In the genomic region with DNA sequence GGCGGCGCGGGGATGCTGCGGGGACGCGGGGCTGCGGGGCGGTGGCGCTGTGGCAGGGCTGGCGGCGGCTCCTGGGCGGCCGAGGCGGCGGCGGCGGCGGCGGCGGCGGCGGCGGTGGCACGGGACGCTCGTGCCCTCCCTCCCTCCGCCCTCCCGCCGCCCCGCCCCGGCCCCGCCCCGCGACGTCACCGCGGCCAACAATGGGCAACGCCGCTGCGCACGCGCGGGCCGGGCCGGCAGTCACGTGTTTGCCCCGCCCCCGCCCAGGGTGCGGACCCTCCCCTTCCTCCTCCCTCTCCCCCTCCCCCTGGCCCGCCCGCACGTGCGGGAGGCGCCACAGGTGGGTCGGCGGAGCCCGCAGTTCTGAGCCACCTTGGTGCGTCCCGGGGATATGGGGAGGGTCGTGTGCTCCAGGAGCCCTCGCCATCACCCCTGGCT, we compare ENCODE assay signal across 8 mouse cellular contexts. TPM values are rescaled to one million over a fixed set of nuclear protein-coding genes. Genes with fewer than 3 reads are reported as not detected.
A peak's percentile ranks its signal among the peaks of the same experiment; 100 is the strongest.
DNase-seq lines count a peak whose midpoint lies in the region; ATAC-seq and TF ChIP-seq lines count a peak whose summit lies in the region.

A gene (minus strand): TSS at position 138 of the 438 bp plus-strand sequence.

- DNase-seq in c-Kit-negative CD71-positive TER-119-positive erythroid progenitor cells, embryonic 14.5 days (ENCODE audit: low read depth, low spot score): peak; percentile 58
- DNase-seq in forebrain, embryonic 14.5 days (ENCODE audit: low spot score): peak; percentile 93
- DNase-seq in heart, postnatal 36 days: peak; percentile 90
- DNase-seq in layer of hippocampus, adult 9-11 months: peak; percentile 84
- peak; percentile 71 for DNase-seq in ovary, postnatal 10 days (ENCODE audit: low spot score)
- peak; percentile 93 for DNase-seq in thymus, postnatal 0 days (ENCODE audit: low spot score)

- H3K4me1 ChIP-seq in E14TG2a.4 (replicated peaks; ENCODE audit: low read depth, low read length): peaks cover 78% of the 10 kb centered on the region
- H3K4me1 ChIP-seq in forebrain, embryonic 14.5 days (ENCODE audit: control insufficient read depth, insufficient read depth, low read length): peaks cover 28% of the 10 kb centered on the region
- H3K4me1 ChIP-seq in lung, embryonic 16.5 days (replicated peaks; ENCODE audit: control insufficient read depth, insufficient read depth, low read length): peaks cover 29% of the 10 kb centered on the region

- peaks cover 13% of the 10 kb centered on the region for H3K27me3 ChIP-seq in E14TG2a.4 (ENCODE audit: insufficient read depth, low read length)
- H3K27me3 ChIP-seq in forebrain, embryonic 14.5 days (replicated peaks; ENCODE audit: control insufficient read depth, insufficient read depth, low read length): no peaks in the 10 kb centered on the region
- H3K27me3 ChIP-seq in lung, embryonic 16.5 days (ENCODE audit: control insufficient read depth, insufficient read depth, low read depth, low read length): no peaks in the 10 kb centered on the region

- peak within 1 kb of the TSS; percentile 95 for H3K27ac ChIP-seq in forebrain, embryonic 14.5 days (ENCODE audit: low read depth, low read length)
- H3K27ac ChIP-seq in lung, embryonic 16.5 days (ENCODE audit: low read length): peak within 1 kb of the TSS; percentile 92

- no peak for TF ChIP-seq CTCF in E14TG2a.4 (conservative IDR thresholded peaks at IDR 0.05; ENCODE audit: low read length)

- WGBS in forebrain, embryonic 14.5 days: 2% methylated on average over 22 of the region's 61 CpGs
- 0% methylated on average over 5 of the region's 61 CpGs for WGBS in lung, embryonic 16.5 days

- ATAC-seq in forebrain, embryonic 14.5 days: peak; percentile 40
- ATAC-seq in lung, embryonic 16.5 days (ENCODE audit: low read depth): peak; percentile 75

- peak within 1 kb of the TSS; percentile 99 for H3K9ac ChIP-seq in forebrain, embryonic 14.5 days (ENCODE audit: low read length)
- peak within 1 kb of the TSS; percentile 87 for H3K9ac ChIP-seq in lung, embryonic 16.5 days (ENCODE audit: low read length)

- H3K4me2 ChIP-seq in forebrain, embryonic 14.5 days (ENCODE audit: low read length): peak within 1 kb of the TSS; percentile 98
- H3K4me2 ChIP-seq in lung, embryonic 16.5 days (ENCODE audit: low read depth, low read length): peak within 1 kb of the TSS; percentile 97

- intact Hi-C loops in heart, postnatal 36 days (cut with DNase I): loop anchor here (5.0 kb wide), 1 partner anchor 45 kb away; a partner anchor contains a TSS

- no peaks in the 10 kb centered on the region for H3K9me3 ChIP-seq in E14TG2a.4 (ENCODE audit: low read length)
- no peaks in the 10 kb centered on the region for H3K9me3 ChIP-seq in forebrain, embryonic 14.5 days (replicated peaks; ENCODE audit: control insufficient read depth, low read length)
- no peaks in the 10 kb centered on the region for H3K9me3 ChIP-seq in lung, embryonic 16.5 days (ENCODE audit: control insufficient read depth, low read length)

- peak within 1 kb of the TSS; percentile 88 for H3K4me3 ChIP-seq in E14TG2a.4 (replicated peaks; ENCODE audit: low read length)
- peak within 1 kb of the TSS; percentile 97 for H3K4me3 ChIP-seq in forebrain, embryonic 14.5 days (ENCODE audit: low read depth, low read length)
- H3K4me3 ChIP-seq in lung, embryonic 16.5 days (ENCODE audit: low read length): peak within 1 kb of the TSS; percentile 84

- peaks cover 64% of the 10 kb centered on the region for H3K36me3 ChIP-seq in E14TG2a.4 (ENCODE audit: insufficient read depth, low read length)
- H3K36me3 ChIP-seq in forebrain, embryonic 14.5 days (ENCODE audit: control insufficient read depth, insufficient read depth, low read length): peaks cover 56% of the 10 kb centered on the region
- H3K36me3 ChIP-seq in lung, embryonic 16.5 days (ENCODE audit: control insufficient read depth, insufficient read depth, low read length): peaks cover 18% of the 10 kb centered on the region

RNA-seq across cellular contexts. Expression of the gene that starts here (rescaled TPM):
- 16.9 and 17.8 TPM in 2 replicates for polyA plus RNA-seq in forebrain, embryonic 14.5 days (2014; fragmentation: Nextera tagmentation; extraction: Ambion mirVana)
- total RNA-seq in heart, postnatal 36 days (2021): 1 to 10 TPM; 8.1 to 8.6 TPM
- polyA plus RNA-seq in lung, embryonic 16.5 days (2015; fragmentation: Nextera tagmentation; extraction: Ambion mirVana): 4.4 and 4.5 TPM in 2 replicates
- polyA plus RNA-seq in thymus, postnatal 0 days (2015; fragmentation: Nextera tagmentation; extraction: Ambion mirVana): 3.2 and 4.7 TPM in 2 replicates

Comparison
In these comparisons a context has a peak if more than half of its experiments do, and no peak if none do; other contexts are left out.
1. Peak in every context shown above with its lines: DNase-seq, ATAC-seq, H3K4me3 ChIP-seq and H3K27ac ChIP-seq.